Mouse (Mus musculus) monocyte, adult 5-6 weeks (primary cell): ENCODE data around the gene Zcchc2. TPM values are rescaled to one million over a fixed set of nuclear protein-coding genes. Genes with fewer than 3 reads are reported as not detected.

Experiments
- ATAC-seq: fragments of 153-309, 156-312 bp; replicated peaks from 2 replicates; pipeline ENCODE4 v1.8.0; 2017; ENCODE audit warnings: mild to moderate bottlenecking; ENCODE audit not compliant: low TSS enrichment, insufficient number of reproducible peaks, severe bottlenecking, poor library complexity, low FRiP score
- total RNA-seq: library from RNA; stranded (forward); fragments of 200-1000, 200-491, 200-594 nt; gene quantifications from 3 replicates; pipeline ENCODE4 v1.2.3, GENCODE M21; 2017

Zcchc2 gene
- total RNA-seq, 1 experiment from 2014 or later, result 42.4 TPM

GRCm38 (mm10) chr1:105982496-105983364 is 7.5 kb upstream of the Zcchc2 start:
- no peak for ATAC-seq

DNA sequence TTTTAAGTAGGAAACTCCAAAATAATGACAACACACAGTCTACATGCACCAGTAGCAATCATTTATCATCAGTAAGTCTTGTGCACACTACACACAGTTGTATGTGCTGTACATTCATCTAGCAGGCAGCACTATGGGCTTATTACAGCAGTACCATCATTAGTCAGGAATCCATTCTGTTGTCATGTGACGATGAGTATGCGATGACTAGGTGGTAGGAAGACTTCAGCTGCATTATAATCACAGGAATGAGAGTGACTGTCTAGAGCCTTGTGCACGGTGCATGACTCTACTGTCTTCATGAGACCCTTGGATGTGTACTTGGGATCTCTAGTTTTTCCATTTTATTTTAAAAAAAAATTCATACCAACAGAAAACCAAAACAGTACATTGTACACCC is 6.0 kb upstream of the Zcchc2 start:
- no peak for ATAC-seq

GRCm38 (mm10) chr1:105988171-105988570 is 2.0 kb upstream of the Zcchc2 start:
- ATAC-seq, result no peak

DNA sequence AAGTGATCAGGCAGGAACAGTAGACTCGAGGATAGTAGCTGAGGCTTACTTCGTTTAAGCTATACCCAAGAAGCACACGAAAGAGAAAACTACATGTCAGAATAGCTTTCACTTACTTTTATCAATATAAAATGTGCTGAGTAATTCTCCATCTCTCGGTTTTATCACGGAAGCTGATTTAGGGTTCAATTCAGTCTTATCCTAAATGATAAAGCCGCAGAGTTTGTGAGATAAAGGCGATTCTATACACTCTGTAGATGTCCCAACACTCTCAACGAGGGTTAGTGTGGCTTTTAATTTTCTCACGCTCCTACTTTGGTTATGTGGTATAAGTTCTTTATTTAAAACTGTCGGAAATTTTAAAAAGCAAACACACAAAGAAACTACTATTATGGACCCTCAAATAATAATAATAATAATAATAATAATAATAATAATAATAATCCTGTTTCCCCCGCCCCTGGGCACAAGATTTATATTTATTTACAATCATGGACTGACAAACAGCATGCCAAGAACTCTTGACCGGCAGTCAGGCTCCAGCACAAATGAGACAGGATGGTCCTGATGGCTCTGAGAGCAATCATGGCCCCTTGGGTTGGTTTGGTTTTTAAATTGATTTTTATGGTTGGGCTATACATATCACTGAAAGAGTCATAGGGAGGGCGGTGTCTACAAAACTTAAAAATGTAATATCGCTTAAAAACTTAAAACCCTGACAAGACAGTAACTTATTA is 1.1 kb upstream of the Zcchc2 start:
- no peak for ATAC-seq

GRCm38 (mm10) chr1:105989640-105989984 is 594 bp upstream of the Zcchc2 start:
- ATAC-seq, result no peak

- ATAC-seq, result peak; percentile 27; the same call in 1 of the 2 replicates
Measured at GRCm38 (mm10) chr1:105990911-105991761, 930 bp downstream of the Zcchc2 start.

DNA sequence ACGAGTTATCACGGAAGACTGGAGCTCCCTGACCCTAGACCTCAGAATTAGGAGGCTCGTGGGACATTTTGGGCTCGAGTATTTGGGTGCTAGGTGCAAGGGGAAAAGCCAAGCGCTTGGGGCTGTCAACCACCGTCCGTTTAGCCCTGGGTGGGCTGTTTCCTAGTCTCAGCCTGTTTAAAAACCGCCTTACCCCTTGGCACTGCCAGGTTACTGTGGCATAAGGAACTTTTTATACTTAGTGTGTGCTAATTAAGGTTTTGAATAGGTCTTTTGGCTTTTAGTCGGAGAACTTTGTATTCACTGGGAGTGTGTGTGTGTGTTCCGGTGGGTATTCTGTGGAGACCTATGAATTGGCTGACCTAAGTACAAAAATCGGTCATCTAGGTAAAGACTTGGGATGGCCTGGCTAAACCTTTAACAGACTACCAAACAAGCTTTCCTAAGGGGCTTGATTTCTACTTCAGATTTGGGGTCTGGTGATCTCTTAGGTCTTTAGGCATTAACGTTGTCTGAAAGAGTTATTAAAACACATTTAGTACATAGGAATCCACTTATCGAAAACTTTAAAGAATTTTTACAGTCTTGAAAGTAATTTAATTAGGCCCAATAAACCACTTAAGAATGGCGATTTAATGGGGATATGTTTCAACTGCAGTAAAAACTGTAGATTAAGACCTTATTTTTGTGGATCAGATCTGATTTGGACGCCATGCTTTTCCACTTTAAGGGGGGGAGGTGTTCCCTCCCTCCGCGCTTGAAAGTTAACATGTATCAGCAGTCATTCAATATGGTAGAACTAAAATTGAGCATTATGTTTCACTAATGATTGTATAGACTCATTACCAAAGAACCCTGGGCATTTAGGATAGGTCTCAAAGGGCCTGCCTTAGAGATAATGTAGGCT is 2.0 kb downstream of the Zcchc2 start:
- ATAC-seq, result no peak

DNA sequence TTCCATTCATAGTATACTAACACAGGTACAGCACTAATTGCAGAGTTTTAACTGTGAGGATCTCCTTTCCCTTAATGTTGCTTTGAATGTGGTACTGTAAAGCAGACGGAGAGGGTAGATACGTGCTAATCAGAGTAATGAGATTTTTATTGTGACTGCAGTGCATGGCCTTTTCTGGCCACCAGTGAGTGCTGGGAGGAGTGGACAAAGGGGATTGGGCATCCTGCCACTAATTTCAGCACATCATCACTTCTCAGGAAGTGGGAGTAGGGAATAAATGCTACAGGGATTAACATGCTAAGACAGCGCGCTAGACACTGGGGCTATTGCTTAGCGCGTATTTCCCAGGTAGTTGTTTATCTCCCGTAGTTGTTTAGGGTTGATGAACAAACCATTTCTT is 3.0 kb downstream of the Zcchc2 start:
- ATAC-seq, result no peak

DNA sequence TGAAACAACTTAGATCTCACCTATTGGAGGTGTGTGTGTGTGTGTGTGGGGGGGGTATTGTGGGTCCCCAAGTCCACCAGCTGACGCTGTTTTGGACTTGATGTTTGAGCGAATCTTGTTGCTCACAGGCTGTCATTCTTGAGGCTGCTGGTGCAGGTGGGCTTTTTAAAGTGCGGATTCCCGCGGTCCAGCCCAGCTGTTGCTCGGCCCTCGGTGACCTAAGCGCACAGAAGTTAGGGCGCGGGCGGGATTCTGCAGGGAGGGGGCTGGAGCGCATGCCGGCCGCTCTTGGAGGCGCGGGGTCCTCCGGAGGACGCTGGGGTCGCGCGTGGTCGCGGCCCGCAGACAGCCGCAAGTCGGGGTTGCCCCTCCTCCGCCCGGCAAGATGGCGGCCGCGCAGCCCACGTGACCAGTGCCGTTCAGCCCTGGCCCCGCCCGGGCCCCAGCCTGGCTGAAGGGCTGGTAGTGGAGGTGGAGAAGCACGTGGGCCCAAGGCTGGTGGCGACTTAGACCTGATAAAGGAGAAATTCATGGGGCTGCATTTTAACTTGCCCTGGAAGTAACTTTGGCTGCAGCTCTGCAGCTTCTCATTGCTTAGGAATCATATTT is 3.5 kb downstream of the Zcchc2 start:
- peak; percentile 47 for ATAC-seq

DNA sequence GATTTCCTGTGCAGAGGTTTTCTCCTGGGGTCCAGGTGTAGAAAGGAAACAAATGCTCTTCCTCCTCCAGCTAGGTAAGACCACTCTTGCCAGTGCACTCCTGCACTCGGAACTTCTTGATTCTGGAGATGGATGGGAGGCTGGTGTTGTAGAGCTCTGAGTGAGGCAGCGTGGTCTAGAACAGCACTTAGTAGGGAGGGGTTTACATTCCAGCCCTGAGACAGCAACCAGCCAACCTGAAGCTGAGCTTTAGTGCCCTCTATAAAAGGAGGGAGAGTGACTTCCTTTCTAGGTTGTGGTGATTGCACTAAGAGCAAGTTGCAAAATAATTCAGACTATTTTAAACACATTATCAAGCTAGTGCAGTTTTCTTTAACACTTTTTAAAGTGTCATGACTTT is 5.8 kb downstream of the Zcchc2 start:
- ATAC-seq, result no peak

DNA sequence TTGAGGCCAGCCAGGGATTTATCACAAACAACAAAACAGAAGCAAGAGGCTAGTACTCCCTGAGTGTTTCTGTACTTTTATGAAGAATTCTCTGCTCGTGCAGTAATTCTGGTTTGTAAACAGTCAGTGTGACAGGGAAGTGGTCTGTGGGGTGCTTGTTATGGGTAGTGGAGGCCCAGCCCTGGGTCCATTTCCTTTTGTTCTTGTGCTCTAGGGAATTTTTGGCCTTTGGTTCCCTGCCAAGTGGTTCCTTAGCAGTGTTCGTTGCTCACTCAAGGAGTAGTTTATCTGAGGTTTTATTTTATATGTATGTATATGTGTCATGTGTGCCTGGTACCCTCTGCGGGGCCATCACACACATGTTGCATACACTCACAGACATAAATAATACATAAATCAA is 7.1 kb downstream of the Zcchc2 start:
- ATAC-seq, result no peak

DNA sequence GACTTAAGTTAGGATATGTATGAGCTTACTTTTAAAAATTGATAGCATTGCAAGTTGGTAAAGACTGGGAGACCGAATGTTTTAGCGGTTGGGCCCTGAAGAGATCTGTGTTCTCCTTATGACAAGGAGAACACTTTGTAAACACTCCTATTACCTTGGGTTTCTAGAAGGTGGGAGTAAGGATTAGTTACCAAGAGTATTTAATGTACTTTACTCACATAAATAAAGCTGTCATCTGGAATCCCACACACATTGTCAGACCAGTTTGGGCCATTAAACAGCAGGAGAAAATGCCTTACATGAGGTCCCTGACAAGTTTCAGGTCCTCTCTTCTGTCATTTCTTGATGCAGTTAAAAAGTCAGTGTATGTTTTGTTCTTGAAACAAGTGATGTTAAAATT is 9.6 kb downstream of the Zcchc2 start:
- no peak for ATAC-seq

- ATAC-seq, result no peak
Measured at GRCm38 (mm10) chr1:106007581-106007980, 17.4 kb downstream of the Zcchc2 start.

DNA sequence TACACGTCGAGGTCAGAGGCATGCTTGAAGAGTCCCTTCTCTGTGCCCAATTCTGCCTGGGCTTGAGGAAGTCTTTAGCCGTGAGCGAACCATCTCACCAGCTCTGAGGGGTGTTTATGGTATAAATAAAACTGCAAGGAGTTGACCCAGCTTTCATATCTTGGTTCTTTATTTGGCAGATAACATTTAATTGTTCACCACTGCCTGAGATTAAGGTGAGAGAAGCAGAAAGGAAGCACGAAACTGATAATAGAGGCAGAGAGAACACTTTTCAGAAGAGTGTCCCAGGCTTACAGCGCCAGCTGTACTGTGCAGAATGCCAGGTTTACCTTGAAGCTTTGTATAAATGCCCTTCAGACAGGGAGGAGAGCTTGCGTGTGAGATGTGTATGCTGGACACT is 20.9 kb downstream of the Zcchc2 start:
- no peak for ATAC-seq

DNA sequence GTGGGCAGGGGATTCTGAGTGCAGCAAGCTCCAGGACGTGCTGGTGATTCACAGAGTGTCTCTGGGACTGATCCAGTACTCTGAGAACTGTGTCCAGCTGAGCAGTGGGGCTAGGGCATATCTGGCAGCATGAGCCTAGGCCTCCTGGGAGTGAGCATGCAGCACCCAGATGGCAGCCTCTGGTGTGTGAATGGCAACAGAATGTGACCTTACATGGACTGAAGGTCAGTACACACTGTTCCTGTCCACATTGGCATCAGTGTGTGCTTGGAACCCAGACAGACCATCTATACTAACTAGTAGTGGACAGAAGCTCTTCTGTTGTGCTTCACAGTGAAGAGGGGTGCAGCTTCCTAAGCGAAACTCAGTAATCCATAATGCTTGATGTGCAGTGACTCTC is 23.6 kb downstream of the Zcchc2 start:
- ATAC-seq, result peak; percentile 21; the same call in 1 of the 2 replicates

DNA sequence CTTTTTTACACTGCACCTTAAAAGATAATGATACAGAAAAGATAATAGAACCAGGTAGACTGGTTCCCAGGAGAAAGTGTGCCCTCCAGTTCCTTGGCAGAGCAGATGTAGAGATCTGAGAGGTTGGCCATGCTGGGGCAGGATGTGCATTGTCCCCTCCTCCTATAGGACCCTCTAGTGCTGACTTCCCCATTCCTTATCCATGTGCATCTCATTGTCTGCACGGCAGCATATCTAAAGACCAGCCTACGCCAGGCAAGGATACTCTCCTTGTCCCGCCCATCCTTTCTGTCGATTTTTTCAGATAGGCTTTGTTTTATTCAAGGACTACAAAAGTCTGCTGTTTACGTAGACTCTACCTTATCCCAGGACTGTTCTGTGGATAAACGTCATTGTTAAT is 26.1 kb downstream of the Zcchc2 start:
- ATAC-seq, result no peak

DNA sequence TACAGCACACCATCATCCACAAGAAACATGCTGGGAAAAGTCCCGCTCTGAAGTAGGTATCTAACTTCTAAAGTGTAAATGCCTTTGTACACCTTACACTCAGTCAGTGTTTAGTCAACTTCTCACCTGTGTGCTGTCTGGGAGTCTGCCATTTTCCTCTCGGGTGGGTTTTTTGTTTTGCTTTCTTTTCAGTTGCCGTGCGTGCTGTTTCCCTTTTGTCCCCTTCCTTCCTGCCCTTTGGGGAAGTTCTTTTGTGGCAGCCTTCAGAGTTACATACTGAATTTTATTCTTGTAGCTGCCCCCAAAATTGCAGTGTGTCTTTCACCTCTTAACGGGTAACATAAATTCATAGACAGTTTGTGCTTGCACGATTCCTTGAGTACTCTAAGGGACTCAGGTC is 29.6 kb downstream of the Zcchc2 start:
- ATAC-seq, result no peak

DNA sequence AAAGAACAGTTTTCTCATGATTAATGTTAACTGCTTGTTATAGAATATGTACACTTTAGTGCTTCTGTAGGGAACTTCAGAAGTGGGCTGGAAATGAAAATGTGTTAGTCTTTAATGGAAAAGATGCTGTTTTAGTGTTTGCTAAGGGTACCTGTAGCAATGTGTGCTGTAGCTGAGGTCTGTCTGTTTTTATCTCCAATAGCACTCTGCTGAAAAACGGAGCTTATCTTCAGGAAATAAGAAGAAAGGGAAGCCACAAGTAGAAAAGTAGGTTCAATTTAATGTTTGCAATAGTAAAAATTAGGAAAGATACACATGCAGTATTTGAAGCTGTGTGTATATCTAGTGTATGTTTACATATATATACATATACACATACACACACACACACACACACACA is 32.8 kb downstream of the Zcchc2 start:
- no peak for ATAC-seq
